Mouse (Mus musculus): ENCODE measurements around the gene Dnah17.

The Dnah17 gene

DNA sequence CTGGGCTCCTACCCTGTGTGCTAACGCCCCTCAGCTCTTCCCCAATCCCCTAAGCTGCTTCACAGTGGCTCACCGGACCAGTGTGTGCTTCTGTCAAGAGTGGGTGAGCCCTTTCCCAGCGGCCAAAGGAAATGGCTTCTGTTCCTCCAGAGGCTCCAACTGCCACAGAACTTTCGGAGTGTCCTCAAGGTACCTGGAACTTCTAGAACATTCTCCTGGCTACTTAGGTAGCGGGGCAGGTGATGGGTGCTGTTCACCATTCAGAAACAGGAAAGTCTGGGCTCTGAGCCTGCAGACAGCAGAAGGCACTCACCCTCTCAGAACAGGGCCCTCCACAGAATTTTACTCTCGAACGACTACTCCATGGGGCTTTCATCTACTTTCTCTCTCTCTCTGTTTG is at the start of gene Dnah17:
Gene Dnah17 (minus strand): TSS at position 101 of the 400 bp plus-strand sequence.
- DNase-seq (ENCODE audit: inconsistent ontology term), result no peak

DNA sequence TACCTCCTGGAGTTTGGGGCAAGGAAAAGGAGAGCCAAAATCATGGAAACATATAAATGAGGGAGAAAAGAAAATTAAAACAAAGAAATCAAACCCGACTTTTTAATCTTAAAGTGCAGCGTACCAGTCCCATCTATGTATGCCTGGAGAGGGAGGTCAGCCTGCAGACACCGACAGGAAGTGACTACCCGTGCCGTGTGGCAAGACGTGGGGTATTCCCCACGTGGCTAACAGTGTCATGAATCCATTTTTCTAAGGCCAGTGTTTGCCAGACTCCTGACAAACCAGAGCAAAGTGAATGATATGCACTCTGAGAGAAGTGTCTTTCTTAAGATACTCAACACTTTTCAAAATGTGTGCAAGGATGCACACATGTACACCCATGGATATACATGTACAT is 49.8 kb upstream of the Dnah17 start:
- no peak for DNase-seq (ENCODE audit: inconsistent ontology term)

DNA sequence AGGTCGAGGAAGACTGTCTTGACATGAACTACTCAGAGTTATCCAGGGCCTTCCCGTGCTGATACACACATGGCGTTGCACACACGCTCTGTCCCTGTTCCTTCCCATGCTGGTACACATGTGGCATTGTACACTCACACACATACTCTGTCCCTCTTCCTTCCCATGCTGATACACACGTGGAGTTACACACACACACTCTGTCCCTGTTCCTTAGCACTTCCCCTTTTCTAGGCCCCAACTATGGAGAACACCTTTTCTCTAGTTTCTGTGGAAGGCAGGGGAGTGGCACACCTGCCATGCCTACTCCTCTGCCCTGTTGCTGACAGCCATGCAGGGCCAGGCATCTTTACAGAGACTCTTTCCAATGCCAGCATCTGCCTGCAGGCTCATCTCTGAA is 47.8 kb upstream of the Dnah17 start:
- DNase-seq (ENCODE audit: inconsistent ontology term), result no peak

DNA sequence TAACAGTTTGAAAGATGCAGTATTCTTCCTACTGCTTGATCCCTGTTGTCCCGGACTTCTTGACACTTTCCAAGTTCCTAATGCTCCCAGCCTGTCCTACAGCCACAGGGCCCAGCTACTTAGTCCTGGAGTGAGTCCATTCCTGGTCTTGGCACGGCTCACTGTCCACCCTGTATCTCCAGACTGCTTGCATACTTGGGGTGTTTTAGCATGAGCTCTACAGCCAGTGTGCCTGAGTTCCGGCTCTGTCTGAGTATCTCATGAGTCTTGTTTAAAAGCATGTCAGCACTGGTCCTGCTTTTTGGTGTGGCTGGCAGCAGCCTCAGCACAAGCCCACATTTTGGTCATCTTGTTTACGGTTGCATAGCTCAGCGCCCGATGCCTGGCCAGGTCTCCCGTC is 44.3 kb upstream of the Dnah17 start:
- peak; percentile 48 for DNase-seq (ENCODE audit: inconsistent ontology term)

DNA sequence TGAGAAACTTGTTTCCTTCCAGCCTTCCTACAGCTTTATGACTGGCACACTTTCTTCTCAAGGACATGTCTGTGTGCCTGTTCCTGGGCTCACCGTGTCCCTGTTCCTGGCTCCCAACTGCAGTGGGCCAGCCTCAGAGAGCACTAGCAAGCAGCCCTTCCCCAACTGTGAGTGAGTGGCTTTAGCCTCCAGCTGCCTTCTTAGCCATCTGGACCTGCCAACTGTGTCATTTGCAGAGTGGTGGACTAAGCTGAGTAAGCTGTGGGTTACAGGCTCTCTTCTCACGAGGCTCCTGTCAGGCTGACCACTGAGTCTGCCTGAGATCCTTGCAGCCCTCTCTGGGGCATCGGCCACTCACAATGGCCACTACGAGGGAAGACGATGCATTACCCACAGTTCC is 42.3 kb upstream of the Dnah17 start:
- no peak for DNase-seq (ENCODE audit: inconsistent ontology term)

DNA sequence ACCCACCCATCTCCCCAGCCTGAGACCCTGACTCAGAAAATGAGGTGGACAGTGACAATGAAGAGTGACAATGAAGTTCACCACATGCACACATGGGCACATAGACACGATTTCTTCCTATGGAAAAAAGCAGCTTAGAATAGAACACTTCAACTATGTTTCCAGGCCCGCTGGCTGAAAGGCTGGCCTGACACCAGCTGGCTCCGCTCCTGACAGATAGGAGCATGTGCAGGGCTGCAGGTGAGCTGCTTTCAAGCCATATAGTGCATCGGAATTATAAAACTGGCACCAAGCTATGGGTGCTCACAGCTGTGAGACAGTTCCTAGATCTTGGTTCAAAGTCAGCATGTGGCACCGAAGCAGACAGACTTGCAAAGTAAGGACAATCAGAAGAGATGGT is 39.9 kb upstream of the Dnah17 start:
- DNase-seq (ENCODE audit: inconsistent ontology term), result no peak

DNA sequence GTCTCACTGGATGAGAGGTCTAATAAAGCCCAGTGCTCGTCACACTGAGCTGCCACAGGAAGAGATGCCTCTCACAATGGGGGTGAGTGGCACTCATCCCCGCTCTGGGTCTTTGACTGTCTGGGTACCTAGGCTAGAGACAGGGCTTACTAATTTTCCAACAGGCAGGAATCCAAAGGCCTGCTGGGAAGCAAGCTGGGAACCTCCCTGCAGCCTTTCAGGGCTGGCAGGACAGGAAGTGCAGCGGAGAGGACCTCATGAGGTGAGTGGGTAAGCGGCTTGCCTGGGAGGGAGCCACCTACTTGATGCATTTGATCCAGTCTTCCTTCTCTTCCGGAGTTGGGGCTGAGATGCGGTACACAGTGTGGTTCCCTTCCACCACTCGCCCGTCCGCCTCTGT is 38.3 kb upstream of the Dnah17 start:
- no peak for DNase-seq (ENCODE audit: inconsistent ontology term)

DNA sequence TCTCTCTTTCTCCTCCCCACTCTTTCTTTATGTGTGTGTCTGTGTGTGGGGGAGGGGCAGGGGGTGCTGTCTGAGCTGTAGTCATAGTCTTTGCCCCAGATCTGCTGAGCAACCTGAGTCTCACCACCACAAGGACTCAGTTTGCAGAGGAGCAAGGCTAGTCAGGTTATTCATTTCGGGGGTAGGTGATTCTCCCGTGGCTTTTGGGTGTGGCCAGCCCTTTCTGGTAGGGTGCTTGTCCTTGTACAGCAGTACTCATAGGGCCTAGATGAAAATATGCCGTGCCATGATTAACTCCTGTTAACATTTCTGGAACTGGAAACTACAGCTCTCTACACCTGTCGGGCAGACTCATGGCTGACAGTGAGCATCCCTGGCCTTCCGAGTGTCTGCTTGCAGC is 36.2 kb upstream of the Dnah17 start:
- no peak for DNase-seq (ENCODE audit: inconsistent ontology term)

DNA sequence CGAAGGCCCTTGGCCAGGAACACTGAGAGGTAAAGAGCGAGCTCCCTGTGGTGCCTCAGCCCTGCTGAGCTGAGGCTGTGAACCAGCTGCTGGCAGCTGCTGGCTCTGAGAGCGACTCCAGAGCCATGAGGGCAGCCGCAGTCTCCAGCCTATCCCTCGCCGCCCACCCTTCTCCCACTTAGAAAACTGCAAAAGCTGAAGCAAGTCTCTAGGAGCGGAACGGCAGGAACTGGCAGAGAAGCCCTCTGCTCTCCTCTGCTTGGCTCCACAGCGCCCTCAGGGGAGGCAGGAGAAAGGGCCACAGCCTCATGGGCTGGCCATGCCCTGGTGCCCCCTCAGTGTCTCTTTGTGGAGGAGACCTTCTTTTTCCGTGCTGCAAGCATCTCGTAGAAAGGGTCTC is 35.2 kb upstream of the Dnah17 start:
- no peak for DNase-seq (ENCODE audit: inconsistent ontology term)

DNA sequence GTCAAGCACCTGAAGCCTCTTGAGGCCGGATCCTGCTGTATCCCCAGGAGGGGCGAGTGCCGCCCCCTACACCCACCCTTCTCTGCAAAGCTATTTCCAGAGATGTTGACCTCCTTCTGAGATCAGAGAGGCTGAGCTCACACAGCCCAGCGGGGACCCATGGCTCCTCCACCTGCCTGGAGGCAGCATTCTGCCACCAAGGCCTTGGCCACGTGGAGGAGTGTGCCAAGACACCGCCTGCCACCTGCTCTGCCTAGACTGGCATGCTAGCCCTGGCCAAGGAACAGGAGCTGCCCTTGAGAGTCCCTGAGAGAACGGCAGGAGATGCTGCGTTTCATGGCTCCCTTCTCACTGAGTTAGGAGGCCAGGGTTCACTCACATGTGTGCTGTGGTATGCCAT is 34.1 kb upstream of the Dnah17 start:
- no peak for DNase-seq (ENCODE audit: inconsistent ontology term)

DNA sequence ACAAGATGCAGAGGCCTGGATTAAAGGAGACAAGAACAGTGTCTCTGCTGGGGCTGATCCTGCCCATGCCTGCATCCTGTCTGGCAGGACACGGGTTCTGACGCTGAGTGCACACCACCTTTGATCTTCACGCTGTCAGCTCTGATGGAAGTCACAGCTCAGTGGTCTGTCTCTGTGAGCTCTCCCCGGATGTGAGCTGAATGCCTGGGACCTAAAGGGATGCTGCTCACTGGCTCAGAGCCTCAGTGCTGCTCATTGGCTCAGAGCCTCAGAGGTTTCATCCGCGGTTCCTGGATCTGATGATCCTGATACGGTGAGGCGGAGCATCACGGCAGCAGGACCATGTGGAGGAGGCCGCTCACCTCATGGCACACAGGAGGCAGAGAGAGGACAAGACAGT is 31.8 kb upstream of the Dnah17 start:
- DNase-seq (ENCODE audit: inconsistent ontology term), result peak; percentile 57

DNA sequence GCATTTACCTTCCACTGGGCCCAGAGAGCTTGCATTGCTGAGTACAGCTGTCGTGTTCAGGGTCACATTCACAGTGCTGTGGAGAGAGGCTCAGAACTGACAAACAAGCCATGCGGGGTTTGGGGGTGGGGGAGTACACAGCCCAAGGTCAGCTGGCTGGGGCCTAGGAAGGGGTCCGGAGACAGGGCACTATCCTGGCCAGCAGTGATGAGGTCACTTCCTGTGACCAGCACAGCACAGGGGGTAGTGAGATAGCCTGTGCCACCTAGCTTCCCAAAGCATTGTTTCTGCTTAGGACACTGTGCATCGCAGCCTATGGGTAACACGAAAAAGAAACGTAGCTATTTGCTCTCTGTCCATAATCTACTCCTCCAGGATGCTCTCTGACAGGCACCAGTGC is 30.8 kb upstream of the Dnah17 start:
- no peak for DNase-seq (ENCODE audit: inconsistent ontology term)

DNA sequence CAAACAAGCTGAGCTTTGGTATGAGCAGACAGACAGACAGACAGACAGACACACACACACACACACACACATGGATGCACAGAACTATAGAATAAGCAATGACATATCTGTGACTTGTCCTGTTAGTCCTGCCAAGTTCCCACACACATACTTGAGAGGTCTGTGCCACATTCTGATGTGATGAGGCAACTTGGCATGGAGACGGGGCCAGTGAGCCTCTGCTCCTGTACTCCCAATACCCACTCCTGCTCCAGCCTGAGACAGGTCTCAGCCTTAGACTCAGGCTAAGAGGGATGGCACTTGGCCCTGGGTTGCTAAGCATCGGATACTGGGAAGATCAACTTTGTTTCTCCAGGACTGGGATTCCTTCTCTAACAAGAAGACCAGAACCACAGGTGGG is 30.3 kb upstream of the Dnah17 start:
- DNase-seq (ENCODE audit: inconsistent ontology term), result peak; percentile 86

DNA sequence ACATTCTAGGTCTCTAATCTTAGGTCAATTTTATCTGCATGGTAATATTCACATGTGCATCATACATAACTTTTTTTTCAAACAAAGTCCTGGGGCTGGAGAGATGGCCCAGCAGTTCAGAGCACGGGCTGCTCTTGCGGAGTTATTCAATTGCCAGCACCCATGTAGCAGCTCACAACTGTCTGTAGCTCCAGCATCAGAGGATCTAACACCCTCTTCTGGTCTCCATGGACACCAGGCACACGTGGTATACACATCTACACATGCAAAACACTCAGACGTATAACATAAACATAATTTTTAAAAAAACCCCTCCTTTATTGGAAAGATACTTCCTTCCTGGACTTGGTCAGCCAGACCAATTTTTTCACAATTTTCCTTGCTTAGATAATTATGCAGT is 28.3 kb upstream of the Dnah17 start:
- DNase-seq (ENCODE audit: inconsistent ontology term), result no peak

DNA sequence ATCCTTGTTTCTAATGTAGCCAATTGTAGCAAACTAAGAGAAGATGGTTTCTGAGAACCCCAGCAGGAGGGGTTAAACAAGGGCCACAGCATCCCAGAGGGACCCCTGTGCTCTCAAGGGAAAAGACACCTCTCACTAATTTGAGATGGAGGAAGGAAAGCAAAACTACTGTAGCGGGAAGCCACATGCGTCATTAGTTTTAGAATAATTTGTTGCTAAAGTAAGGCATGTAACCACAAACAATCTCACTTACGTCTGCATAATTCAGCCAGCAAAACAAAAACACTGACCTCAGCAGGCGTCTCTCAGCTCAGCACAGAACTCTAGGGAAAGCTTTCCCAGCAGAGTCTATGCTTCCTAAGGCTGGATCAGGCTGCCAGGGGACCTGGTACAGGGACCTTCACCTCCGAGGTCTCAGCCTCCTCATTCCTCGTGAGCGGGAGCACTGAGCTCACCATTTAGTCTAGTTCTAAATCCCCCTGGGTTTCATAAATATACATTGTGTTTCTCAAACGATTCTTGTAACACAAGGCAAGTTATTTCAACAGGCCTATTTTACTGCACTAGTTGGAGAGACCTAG is 26.1 kb upstream of the Dnah17 start:
- DNase-seq (ENCODE audit: inconsistent ontology term), result no peak

DNA sequence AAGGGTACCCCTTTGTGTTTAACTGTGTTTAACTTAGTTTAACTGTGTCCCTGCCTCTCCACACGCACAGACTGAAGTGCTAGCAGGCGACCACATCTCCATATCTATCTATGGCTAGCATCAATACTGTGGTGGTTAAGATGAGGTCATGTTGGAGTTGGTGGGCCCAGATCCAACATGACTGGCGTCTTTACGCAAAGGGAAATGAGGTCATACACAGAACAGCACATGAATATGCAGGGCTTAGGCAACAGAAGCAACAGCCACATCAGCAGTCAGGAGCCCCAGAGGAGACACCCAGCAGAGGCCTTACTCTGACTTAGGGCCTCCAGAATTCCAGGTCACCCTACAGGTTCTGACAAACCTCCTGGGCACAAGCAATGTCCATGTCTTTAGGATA is 22.5 kb upstream of the Dnah17 start:
- DNase-seq (ENCODE audit: inconsistent ontology term), result no peak

DNA sequence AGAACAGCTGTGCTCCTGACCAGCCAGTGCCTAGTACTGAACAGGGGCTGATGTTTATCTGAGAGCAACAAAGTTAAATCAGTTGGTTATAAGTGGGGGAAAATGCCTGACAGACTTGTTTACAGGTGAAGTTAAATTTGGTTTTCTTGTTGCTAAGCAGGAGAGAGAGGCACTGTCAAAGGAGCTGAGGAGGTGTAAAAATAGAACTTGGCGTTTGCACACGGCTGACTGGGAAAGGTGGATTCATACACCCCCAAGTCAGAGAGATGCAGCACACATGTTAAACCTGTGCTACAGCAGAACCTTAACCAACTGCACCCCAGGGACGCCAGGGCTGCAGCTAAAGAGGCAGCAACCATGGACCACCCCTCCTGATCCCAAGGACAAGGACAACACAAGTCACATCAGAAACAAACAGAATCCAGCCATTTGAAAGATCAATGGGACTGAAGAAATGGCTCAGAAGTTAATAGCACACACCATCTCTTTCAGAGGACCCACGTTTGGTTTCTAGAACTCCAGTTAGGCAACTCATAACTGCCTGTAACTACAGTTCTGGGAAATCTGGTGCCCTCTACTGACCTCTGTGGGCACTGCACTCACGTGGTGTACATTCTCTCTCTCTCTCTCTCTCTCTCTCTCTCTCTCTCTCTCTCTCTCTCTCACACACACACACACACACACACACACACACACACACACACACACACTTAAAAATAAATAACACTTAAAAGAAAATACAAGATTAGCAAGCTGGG is 21.2 kb upstream of the Dnah17 start:
- DNase-seq (ENCODE audit: inconsistent ontology term), result no peak

DNA sequence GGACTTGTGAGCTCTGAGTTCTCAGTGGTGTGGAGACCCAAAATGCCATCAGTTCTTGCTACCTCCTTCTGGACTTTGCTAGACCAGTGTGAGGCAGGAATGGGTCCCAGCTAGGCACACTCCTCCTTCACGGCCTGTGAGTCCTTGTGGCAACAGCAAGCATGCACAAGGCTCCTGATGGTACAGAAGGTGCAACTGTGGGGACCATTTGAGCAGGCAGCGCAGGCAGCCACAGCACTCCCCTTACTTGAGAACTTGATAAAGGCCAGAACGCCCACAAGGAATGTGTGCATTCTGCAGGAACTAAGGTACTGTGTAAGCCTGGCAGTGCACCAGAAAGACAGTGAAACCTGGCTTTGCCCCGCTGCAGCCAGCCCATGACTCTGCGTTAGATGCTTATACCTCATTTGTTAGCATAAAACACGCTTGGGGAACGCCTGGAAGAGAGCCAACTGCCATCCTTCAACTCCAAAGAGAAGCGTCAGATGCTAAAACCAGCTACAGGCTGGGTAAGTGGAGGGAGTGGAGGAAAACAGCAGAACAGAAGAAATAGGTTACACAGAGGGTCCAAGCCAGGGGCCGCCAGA is 19.8 kb upstream of the Dnah17 start:
- no peak for DNase-seq (ENCODE audit: inconsistent ontology term)

DNA sequence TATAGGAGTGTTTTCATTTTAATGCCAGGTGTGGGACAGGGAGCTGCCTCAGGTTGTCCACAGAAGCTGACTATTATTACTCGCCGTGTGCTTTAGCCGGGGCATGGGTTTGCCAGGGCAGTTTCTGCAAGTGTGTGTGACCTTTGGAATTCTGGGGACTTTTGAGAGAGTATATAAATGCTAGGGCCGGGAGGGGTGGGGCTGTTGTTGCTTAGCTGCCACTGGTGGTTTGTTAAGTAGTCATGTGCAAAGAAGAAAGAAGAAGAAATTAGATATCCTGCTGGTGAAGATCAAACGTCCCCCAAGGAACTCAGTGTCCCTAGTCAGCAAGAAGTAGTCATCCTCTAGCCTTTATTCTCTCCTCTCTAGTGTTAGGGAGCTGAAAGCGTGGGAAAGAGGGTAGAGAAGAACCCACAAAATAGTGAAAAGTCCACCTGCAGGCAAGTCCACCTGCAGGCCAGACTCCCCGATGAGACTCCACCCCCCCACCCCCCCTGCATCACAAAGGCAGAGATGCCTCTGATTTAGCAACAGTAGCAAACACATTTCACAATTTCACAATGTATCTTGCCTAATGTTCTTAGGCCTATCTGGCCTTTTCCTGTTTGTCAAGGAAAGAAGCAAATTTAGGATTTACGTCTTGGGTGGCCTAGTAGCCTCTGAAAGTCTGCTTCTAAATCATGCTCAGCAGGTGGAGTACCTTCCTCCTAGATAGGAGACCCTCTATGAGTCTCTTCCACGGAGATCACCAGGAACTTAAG is 17.6 kb upstream of the Dnah17 start:
- DNase-seq (ENCODE audit: inconsistent ontology term), result no peak

DNA sequence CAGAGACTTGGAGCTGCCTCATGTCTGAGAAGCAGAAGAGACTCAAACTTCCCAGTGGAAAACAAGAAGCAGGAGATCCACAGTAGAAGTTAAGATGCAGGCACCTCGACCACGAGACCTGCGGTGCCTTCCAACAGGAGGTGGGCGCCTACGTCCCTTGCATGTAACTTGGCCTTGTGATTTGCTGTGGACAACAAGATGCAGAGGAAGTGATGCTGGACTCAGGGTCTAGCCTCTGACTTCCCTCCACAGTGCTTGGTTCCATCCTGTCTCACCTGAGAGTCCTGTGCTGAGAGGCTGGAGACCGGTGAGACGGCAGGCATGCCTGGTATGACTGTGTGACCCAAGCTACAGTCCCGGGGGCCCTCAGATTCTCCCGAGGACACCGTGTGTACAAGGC is 16.0 kb upstream of the Dnah17 start:
- DNase-seq (ENCODE audit: inconsistent ontology term), result no peak

DNA sequence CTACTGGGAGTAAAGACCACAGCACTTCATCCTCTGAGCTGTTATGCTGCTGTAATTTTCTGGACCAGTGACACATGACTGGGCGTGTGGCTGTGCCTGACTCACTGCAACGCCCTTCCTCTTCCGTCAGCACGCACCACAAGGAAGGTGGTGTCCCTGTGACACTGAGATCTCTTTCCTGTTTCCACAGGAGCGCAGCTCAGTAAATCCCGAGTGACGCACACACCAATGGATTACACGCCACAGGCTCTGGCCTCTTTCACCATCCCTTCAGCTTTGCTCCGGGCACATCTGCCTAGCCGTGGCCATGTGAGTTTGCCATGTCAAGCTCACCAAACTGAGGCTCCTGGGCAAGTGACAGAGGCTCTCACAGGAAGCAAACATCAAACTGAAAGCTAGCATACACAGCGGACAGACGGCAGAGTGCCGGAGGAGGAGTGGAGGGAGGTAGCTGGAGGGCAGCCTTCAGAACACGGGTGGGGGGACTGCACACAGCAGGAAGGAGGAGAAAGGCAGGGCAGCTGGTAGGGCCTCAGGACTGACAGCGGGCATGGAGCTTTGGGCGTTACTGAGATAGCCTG is 15.4 kb upstream of the Dnah17 start:
- no peak for DNase-seq (ENCODE audit: inconsistent ontology term)

DNA sequence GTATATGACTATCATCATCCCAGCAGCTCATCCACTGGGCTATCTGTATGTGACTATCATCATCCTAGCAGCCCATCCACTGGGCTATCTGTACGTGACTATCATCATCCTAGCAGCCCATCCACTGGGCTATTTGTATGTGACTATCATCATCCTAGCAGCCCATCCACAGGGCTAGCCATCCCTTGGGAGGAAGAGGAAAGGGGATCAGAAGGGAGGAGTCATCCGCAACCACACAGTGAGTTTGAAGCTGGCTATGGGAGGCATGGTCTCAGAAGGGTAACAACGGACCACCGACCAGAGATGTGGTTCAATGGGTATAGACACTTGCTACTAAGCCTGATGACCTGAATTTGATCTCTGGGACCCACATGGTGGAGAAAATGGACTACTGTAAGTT is 14.7 kb upstream of the Dnah17 start:
- no peak for DNase-seq (ENCODE audit: inconsistent ontology term)
